Comparison of ENCODE assay signal across 23 mouse cellular contexts in genomic region chr16:30787351-30787750, GRCm38 (mm10).
DNase-seq lines count a peak whose midpoint lies in the region; ATAC-seq and TF ChIP-seq lines count a peak whose summit lies in the region.
"Had no signal": no experiment of that assay in that cellular context is flagged by ENCODE, and none has a peak within 500 bp of the region (broad histone marks: within the 10 kb centered on the region; RNA-seq: fewer than 3 reads in every experiment).

No protein-coding gene starts in this region.

- no peaks in the 10 kb centered on the region for H3K27me3 ChIP-seq in kidney, adult 2 months (replicated peaks; ENCODE audit: control insufficient read depth, insufficient read depth, low read length)
- H3K27me3 ChIP-seq in kidney, embryonic 16.5 days (ENCODE audit: insufficient read depth, low read length), result no peaks in the 10 kb centered on the region
- H3K27me3 ChIP-seq in spleen, adult 2 months (ENCODE audit: control insufficient read depth, insufficient read depth, low read length), result no peaks in the 10 kb centered on the region
- no peaks in the 10 kb centered on the region for H3K27me3 ChIP-seq in myocyte (ENCODE audit: control insufficient read depth, insufficient read depth, insufficient read length)
- H3K27me3 ChIP-seq: embryonic facial prominence, embryonic 15.5 days; midbrain, embryonic 12.5 days; neural tube, embryonic 12.5 days had no signal

- TF ChIP-seq CTCF in gastrocnemius, adult 2 months (IDR thresholded peaks at IDR 0.05), result no peak
- TF ChIP-seq CTCF in kidney, adult 2 months (conservative IDR thresholded peaks at IDR 0.05; ENCODE audit: insufficient read depth, insufficient read length, low read depth, low read length), result no peak
- TF ChIP-seq CTCF in spleen, adult 2 months (IDR thresholded peaks at IDR 0.05; ENCODE audit: extremely low read depth, insufficient read depth, insufficient read length, insufficient replicate concordance), result no peak

- no peak overlapping the region for H3K9ac ChIP-seq in kidney, embryonic 16.5 days (replicated peaks; ENCODE audit: low read length)
- H3K9ac ChIP-seq: embryonic facial prominence, embryonic 15.5 days; midbrain, embryonic 12.5 days; neural tube, embryonic 12.5 days had no signal

- no peaks in the 10 kb centered on the region for H3K36me3 ChIP-seq in kidney, adult 2 months (ENCODE audit: control insufficient read depth, insufficient read depth, low read length)
- H3K36me3 ChIP-seq in kidney, embryonic 16.5 days (ENCODE audit: insufficient read depth, low read length), result no peaks in the 10 kb centered on the region
- H3K36me3 ChIP-seq in spleen, adult 2 months (ENCODE audit: control insufficient read depth, insufficient read depth, low read length), result no peaks in the 10 kb centered on the region
- H3K36me3 ChIP-seq in myocyte (ENCODE audit: control insufficient read depth, insufficient read depth), result no peaks in the 10 kb centered on the region
- H3K36me3 ChIP-seq: embryonic facial prominence, embryonic 15.5 days; limb, embryonic 10.5 days; midbrain, embryonic 12.5 days; neural tube, embryonic 12.5 days had no signal

- no peaks in the 10 kb centered on the region for H3K79me2 ChIP-seq in myocyte (ENCODE audit: control insufficient read depth, insufficient read depth)

- no peaks in the 10 kb centered on the region for H3K9me3 ChIP-seq in kidney, embryonic 16.5 days (ENCODE audit: low read length)
- H3K9me3 ChIP-seq: embryonic facial prominence, embryonic 15.5 days; limb, embryonic 10.5 days; midbrain, embryonic 12.5 days; neural tube, embryonic 12.5 days had no signal

- WGBS in kidney, adult 2 months, result 80% methylated on average over 1 of the region's 1 CpGs
- WGBS in kidney, embryonic 16.5 days, result 88% methylated on average over 1 of the region's 1 CpGs
- 80% methylated on average over 1 of the region's 1 CpGs for WGBS in spleen, adult 2 months

- intact Hi-C loops in gastrocnemius, adult 2 months (cut with DNase I), result no loop called here

- H3K4me1 ChIP-seq in kidney, adult 2 months (ENCODE audit: control insufficient read depth, insufficient read depth, low read length), result peaks cover 20% of the 10 kb centered on the region
- H3K4me1 ChIP-seq in kidney, embryonic 16.5 days (ENCODE audit: insufficient read depth, low read length), result peaks cover 32% of the 10 kb centered on the region
- H3K4me1 ChIP-seq in spleen, adult 2 months (ENCODE audit: control insufficient read depth, insufficient read depth, insufficient read length), result peaks cover 12% of the 10 kb centered on the region; the same call in 1 of the 2 replicates

- peak overlapping the region; percentile 53 for H3K27ac ChIP-seq in gastrocnemius, adult 2 months
- peak overlapping the region; percentile 57; the same call in 1 of the 2 replicates for H3K27ac ChIP-seq in kidney, adult 2 months (ENCODE audit: insufficient read depth, low read depth, low read length)
- H3K27ac ChIP-seq in kidney, embryonic 16.5 days (ENCODE audit: low read length), result no peak overlapping the region
- peak overlapping the region; percentile 1; the same call in 1 of the 2 replicates for H3K27ac ChIP-seq in spleen, adult 2 months (ENCODE audit: insufficient read depth, low read length)
- H3K27ac ChIP-seq: embryonic facial prominence, embryonic 15.5 days; hindbrain, postnatal 0 days; limb, embryonic 10.5 days; midbrain, embryonic 12.5 days; neural tube, embryonic 12.5 days had no signal

- no peak overlapping the region for H3K4me2 ChIP-seq in kidney, embryonic 16.5 days (replicated peaks; ENCODE audit: low read depth, low read length)
- H3K4me2 ChIP-seq in myocyte (ENCODE audit: low read depth), result no peak overlapping the region
- H3K4me2 ChIP-seq: embryonic facial prominence, embryonic 15.5 days; midbrain, embryonic 12.5 days; neural tube, embryonic 12.5 days had no signal

- DNase-seq in gastrocnemius, adult 2 months, result no peak
- no peak for DNase-seq in gastrocnemius, postnatal 10 days
- DNase-seq in kidney, adult 2 months, result no peak
- DNase-seq in spleen, adult 2 months (ENCODE audit: low read depth in 1 of 2, low spot score in 2 of 2), result no peak
- DNase-seq in spleen, postnatal 10 days (ENCODE audit: low spot score in 2 of 2), result no peak
- no peak for DNase-seq in testis, postnatal 10 days (ENCODE audit: low spot score)
- DNase-seq: adrenal gland, postnatal 10 days; cerebellum, adult 11-12 months; cerebellum, postnatal 25 days; embryo, embryonic 11 days; kidney, adult 8-10 months; lung, postnatal 14 days; right cerebral cortex, postnatal 4 days; thymus, postnatal 4 days had no signal

- no peak for TF ChIP-seq POLR2A in kidney, adult 2 months (IDR thresholded peaks at IDR 0.05; ENCODE audit: low read depth, low read length)
- TF ChIP-seq POLR2A in spleen, adult 2 months (IDR thresholded peaks at IDR 0.05; ENCODE audit: low read depth, low read length), result no peak
- TF ChIP-seq POLR2A in myocyte (IDR thresholded peaks at IDR 0.05; ENCODE audit: insufficient read length, low read depth), result no peak

- H3ac ChIP-seq in myocyte (ENCODE audit: control insufficient read depth, insufficient read length), result no peak overlapping the region

- no peak overlapping the region for H3K4me3 ChIP-seq in gastrocnemius, adult 2 months
- H3K4me3 ChIP-seq in kidney, adult 2 months (ENCODE audit: insufficient read depth, low read depth, low read length), result no peak overlapping the region
- H3K4me3 ChIP-seq in kidney, embryonic 16.5 days (ENCODE audit: low read length), result no peak overlapping the region
- H3K4me3 ChIP-seq in spleen, adult 2 months (ENCODE audit: extremely low read depth, insufficient read depth, insufficient read length), result no peak overlapping the region
- H3K4me3 ChIP-seq in myocyte, result no peak overlapping the region
- H3K4me3 ChIP-seq: embryonic facial prominence, embryonic 15.5 days; limb, embryonic 10.5 days; midbrain, embryonic 12.5 days; neural tube, embryonic 12.5 days had no signal

- ATAC-seq in kidney, embryonic 16.5 days (ENCODE audit: low FRiP score, low TSS enrichment), result no peak
- ATAC-seq: activated CD4-positive, CD25-positive, alpha-beta regulatory T cell, adult 4 months; CD4-positive, CD25-positive, alpha-beta regulatory T cell, adult 4 months; hindbrain, postnatal 0 days had no signal

TF ChIP-seq in myocyte, 11 proteins besides CTCF, POLR2A, EP300 and RAD21:
- TF ChIP-seq POLR2AphosphoS2 (IDR thresholded peaks at IDR 0.05; ENCODE audit: insufficient read length, low read depth) (no peak), MYOG (IDR thresholded peaks at IDR 0.05; ENCODE audit: control insufficient read depth in 1 of 3, insufficient read depth in 1 of 3, insufficient read length in 2 of 3, low read depth in 2 of 3) (peak in 1 of 3 experiments; percentile 80), TCF3 (IDR thresholded peaks at IDR 0.05; ENCODE audit: insufficient read length, low read depth) (no peak), MYOD1 (IDR thresholded peaks at IDR 0.05; ENCODE audit: control insufficient read depth in 1 of 3, insufficient read length in 2 of 3, low read depth in 2 of 3) (peak in 2 of 3 experiments; percentile 10 to 57), TCF12 (IDR thresholded peaks at IDR 0.05; ENCODE audit: insufficient read depth, poor library complexity, severe bottlenecking) (no peak), USF1 (IDR thresholded peaks at IDR 0.05; ENCODE audit: low read depth) (no peak)
